Mouse (Mus musculus) cortical plate, adult 2 months (tissue): Measurements from ENCODE around the gene Slc25a34.

Source experiments
- CTCF ChIP-seq: fragments of 200-500 bp; IDR thresholded peaks from 2 replicates; pipeline ENCODE4 v1.5.1; 2011; ENCODE audit warnings: mild to moderate bottlenecking, control low read depth, low read length; ENCODE audit not compliant: insufficient read depth; ENCODE audit errors: extremely low read depth
- POLR2A ChIP-seq: fragments of 200-500 bp; IDR thresholded peaks from 2 replicates; pipeline ENCODE4 v1.6.1; 2011; ENCODE audit warnings: mild to moderate bottlenecking, low read length, control low read depth; ENCODE audit not compliant: insufficient read depth; ENCODE audit errors: extremely low read depth

GRCm38 (mm10) chr4:141578833-141579232, 44.8 kb downstream of the Slc25a34 start:
- TF ChIP-seq CTCF: no peak
- TF ChIP-seq POLR2A: no peak
